Mouse (Mus musculus): ENCODE results near the gene Dock4.

GRCm38 (mm10) chr12:40484224-40484623 is 38.5 kb downstream of the Dock4 start:
- TF ChIP-seq POLR2A (IDR thresholded peaks at IDR 0.05; ENCODE audit: borderline replicate concordance, control insufficient read depth, low read depth, low read length) (no peak), CTCF (IDR thresholded peaks at IDR 0.05; ENCODE audit: control insufficient read depth, insufficient read depth, low read length) (no peak)

Data from bone marrow, adult 2 months (tissue).